Mouse (Mus musculus): ENCODE data around the gene Mis18bp1.
"Not testable (repeated sequence)": the region's sequence is repeated elsewhere in the genome, so short reads cannot be mapped to it uniquely, and the experiment has no call there.

Gene Mis18bp1

GRCm38 (mm10) chr12:65172021-65172951, at the start of gene Mis18bp1:
Gene Mis18bp1 (minus strand): TSS chr12:65172604.
- peak; percentile 90 for DNase-seq (ENCODE audit: low spot score)

GRCm38 (mm10) chr12:65216404-65216840, 44.0 kb upstream of the Mis18bp1 start:
- no peak for DNase-seq (ENCODE audit: low spot score)

- DNase-seq (ENCODE audit: low spot score), result no peak
Observed at GRCm38 (mm10) chr12:65206431-65206830, 34.0 kb upstream of the Mis18bp1 start.

GRCm38 (mm10) chr12:65201812-65202211, 29.4 kb upstream of the Mis18bp1 start:
- no peak for DNase-seq (ENCODE audit: low spot score)

- no peak for DNase-seq (ENCODE audit: low spot score)
Observed at GRCm38 (mm10) chr12:65194003-65194530, 21.7 kb upstream of the Mis18bp1 start.

GRCm38 (mm10) chr12:65189213-65189612, 16.8 kb upstream of the Mis18bp1 start:
- no peak for DNase-seq (ENCODE audit: low spot score)

- DNase-seq (ENCODE audit: low spot score), result no peak
Observed at GRCm38 (mm10) chr12:65187365-65187764, 15.0 kb upstream of the Mis18bp1 start.

GRCm38 (mm10) chr12:65173736-65174135, 1.3 kb upstream of the Mis18bp1 start:
- DNase-seq (ENCODE audit: low spot score), result no peak

- DNase-seq (ENCODE audit: low spot score), result peak; percentile 27
Observed at GRCm38 (mm10) chr12:65172959-65173358, 555 bp upstream of the Mis18bp1 start.

GRCm38 (mm10) chr12:65136121-65136520, 36.3 kb downstream of the Mis18bp1 start:
- DNase-seq (ENCODE audit: low spot score), result not testable (repeated sequence)

GRCm38 (mm10) chr12:65119451-65119850, 53.0 kb downstream of the Mis18bp1 start:
- DNase-seq (ENCODE audit: low spot score), result no peak

GRCm38 (mm10) chr12:65118968-65119367, 53.4 kb downstream of the Mis18bp1 start:
- no peak for DNase-seq (ENCODE audit: low spot score)

- DNase-seq (ENCODE audit: low spot score), result not testable (repeated sequence)
Observed at GRCm38 (mm10) chr12:65114978-65115377, 57.4 kb downstream of the Mis18bp1 start.

GRCm38 (mm10) chr12:65113925-65114324, 58.5 kb downstream of the Mis18bp1 start:
- no peak for DNase-seq (ENCODE audit: low spot score)

GRCm38 (mm10) chr12:65112811-65113210, 59.6 kb downstream of the Mis18bp1 start:
- no peak for DNase-seq (ENCODE audit: low spot score)

GRCm38 (mm10) chr12:65111503-65111902, 60.9 kb downstream of the Mis18bp1 start:
- no peak for DNase-seq (ENCODE audit: low spot score)

GRCm38 (mm10) chr12:65108746-65109145, 63.7 kb downstream of the Mis18bp1 start:
- DNase-seq (ENCODE audit: low spot score), result no peak

Measured in left cerebral cortex, adult 11 months (tissue).